Mouse (Mus musculus) lung, postnatal 14 days (tissue): ENCODE measurements around the gene Col8a1.

Source experiments
- DNase-seq: peaks from one replicate; pipeline ENCODE4 v3.0.0; 2021

Col8a1 gene

GRCm38 (mm10) chr16:57754526-57755125 is at the start of gene Col8a1:
Gene Col8a1 (minus strand): TSS chr16:57754737.
- DNase-seq: no peak

GRCm38 (mm10) chr16:57801886-57802285 is 47.3 kb upstream of the Col8a1 start:
- no peak for DNase-seq

DNA sequence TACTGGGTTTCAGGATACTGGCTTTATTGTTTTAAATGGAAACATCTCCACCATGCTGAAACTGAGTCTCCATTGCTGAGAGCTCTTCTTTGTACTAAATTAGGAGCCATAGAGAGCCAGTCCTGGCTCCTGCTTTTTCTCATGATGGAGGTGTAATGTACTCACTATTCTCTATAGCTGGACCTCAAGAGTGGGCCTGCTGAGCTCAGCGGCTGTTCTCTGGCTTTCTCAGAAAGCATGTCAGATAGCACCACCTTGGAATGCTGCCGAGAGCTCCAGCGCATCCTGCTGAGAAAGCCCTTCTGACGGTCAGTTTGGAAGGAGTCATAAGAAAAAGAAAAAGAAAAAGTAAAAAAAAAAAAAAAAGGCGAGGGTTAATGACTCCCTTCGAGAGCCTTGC is 41.8 kb upstream of the Col8a1 start:
- no peak for DNase-seq

GRCm38 (mm10) chr16:57779011-57779410 is 24.5 kb upstream of the Col8a1 start:
- DNase-seq: no peak

- no peak for DNase-seq
Observed at GRCm38 (mm10) chr16:57765615-57766014, 11.1 kb upstream of the Col8a1 start.

- DNase-seq: no peak
Observed at GRCm38 (mm10) chr16:57759862-57760261, 5.3 kb upstream of the Col8a1 start.

- no peak for DNase-seq
Observed at GRCm38 (mm10) chr16:57755708-57756107, 1.2 kb upstream of the Col8a1 start.

- DNase-seq: no peak
Observed at GRCm38 (mm10) chr16:57755241-57755640, 704 bp upstream of the Col8a1 start.

DNA sequence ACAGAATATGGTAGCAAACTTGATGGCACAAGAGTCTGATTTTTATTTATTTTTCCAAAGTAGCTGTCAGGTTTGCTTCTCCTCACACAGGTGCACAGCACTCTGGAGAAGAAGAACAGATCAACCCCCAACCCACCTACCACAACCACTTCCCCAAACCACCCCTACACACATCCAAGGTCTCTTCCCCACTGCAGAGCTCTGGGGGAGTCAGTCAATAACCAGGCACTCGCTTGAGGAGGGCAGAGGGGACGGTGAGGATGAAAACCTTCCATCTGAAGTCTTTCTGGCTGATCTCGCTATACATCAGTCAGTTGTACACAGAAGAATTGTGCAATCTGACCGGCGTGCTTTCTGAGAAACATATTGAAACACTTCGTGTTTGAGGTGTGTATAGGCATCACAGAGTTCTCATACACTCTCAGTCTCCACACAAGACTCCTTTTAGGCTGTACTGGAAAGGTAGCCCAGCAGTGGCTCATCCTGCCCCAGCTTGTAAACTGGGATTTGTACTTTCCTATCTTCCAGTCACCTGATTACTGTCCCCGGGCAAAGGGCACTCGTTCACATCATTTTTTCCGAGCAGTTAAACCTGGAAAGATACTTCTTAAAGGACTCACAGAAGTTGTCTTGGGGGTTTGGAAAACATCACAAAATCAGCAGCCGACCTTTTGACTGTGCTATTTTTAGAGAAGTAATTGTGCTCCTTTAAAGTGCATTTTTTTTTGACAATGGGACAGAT is 827 bp downstream of the Col8a1 start:
- no peak for DNase-seq

- no peak for DNase-seq
Observed at GRCm38 (mm10) chr16:57750549-57750948, 4.0 kb downstream of the Col8a1 start.

- DNase-seq: no peak
Observed at GRCm38 (mm10) chr16:57748093-57748492, 6.4 kb downstream of the Col8a1 start.

DNA sequence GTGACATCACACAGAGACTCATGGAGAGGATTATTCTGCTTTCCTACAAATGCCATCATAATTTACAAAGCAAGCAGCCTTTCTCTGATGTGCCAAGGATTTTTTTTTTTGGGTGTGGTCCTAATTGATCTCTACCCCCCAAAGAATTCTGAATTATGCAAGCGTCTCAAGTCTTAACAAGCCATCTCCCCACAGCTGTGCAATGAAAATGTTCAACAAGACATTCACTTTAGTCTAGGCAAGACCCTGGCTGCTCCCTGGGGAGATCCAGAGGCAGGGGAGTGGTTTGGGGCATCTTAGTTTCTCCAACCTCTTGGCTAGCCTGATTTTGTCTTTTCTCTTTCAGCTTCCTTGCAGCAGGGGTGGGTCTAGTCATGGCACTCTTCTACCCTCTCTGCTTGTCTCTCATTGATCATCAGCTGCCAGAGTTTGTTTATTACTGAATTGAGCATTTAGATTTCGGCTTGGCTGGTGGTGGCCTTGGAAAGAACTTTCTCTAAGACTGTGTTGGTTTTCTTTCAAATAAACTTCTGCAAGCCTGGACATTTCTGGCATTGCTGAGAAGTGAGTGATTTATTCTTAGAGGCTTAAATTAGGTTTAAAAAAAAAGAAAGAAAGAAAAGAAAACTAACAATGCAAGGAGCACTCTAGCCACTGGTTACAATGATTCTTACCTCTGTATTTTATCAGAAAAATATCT is 7.0 kb downstream of the Col8a1 start:
- DNase-seq: no peak

DNA sequence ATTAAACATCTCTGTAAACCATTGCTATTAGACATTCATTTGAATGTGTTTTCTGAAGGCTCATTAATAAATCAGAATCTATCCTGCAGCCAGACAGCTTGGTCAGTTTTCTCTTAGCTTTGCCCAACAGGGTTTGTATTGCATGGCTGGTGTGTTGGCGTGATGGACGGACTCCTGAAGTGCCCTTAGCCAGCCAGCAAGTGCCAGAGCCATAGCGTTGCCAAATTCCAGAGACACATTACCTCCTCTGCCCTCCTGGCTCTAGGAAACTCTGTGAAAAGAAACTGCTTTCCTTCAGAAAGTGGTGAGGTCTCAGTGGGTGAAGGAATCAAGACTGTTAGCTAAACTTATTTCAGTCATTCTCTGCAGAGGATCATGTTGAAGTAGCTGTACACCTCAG is 14.4 kb downstream of the Col8a1 start:
- DNase-seq: no peak

GRCm38 (mm10) chr16:57734942-57735341 is 19.6 kb downstream of the Col8a1 start:
- no peak for DNase-seq

- DNase-seq: no peak
Observed at GRCm38 (mm10) chr16:57733545-57733944, 21.0 kb downstream of the Col8a1 start.

DNA sequence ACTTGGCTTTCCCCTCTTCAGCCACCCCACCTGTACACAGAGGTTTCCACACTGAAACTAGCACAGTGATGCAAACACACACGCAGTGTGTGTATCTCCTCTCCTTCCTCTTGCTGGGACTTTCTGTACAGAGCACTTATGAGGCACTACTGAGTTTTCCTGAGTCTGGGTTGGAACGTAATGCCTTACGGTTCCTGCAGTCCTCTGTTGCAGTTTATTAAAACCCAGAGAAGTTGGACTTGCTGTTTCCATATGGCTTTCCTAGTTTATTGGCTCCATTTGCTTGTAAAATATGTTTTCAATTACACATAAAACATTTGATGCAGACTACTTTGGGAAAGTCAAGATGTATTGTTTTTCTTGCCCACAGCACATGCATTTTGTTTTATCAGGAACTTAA is 21.4 kb downstream of the Col8a1 start:
- DNase-seq: no peak

- DNase-seq: no peak
Observed at GRCm38 (mm10) chr16:57724978-57725377, 29.6 kb downstream of the Col8a1 start.

- no peak for DNase-seq
Observed at GRCm38 (mm10) chr16:57718982-57719381, 35.6 kb downstream of the Col8a1 start.

- DNase-seq: no peak
Observed at GRCm38 (mm10) chr16:57698733-57699132, 55.8 kb downstream of the Col8a1 start.

GRCm38 (mm10) chr16:57694694-57695093 is 59.8 kb downstream of the Col8a1 start:
- DNase-seq: no peak

- DNase-seq: no peak
Observed at GRCm38 (mm10) chr16:57693906-57694522, 60.5 kb downstream of the Col8a1 start.

DNA sequence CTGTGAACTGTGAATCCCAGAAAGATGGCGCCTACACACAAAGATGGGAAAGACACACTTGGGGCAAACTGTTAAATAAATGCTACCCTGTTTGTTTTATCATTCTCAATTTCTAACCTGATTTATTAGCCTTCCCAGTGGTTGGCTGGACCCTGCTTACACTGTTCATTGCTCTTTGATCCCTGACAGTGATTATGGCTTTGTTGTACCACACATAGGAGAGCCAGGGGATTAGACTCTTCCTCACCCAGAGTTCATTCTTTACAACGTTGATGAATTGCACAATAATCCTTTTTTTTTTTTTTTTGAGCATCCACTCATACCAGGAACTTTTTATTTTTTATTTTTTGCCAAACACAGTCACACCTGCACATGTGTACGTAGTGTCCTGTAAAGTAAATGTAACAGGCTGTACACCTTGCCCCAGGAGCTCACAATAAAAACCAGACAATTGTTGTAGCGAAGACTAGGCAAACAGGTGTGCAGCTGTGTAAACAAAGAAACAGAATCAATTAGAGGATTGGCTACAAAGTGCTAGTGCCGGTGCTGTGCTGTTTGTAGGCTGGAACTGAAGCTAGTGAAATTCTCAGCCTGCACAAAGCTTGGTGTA is 68.6 kb downstream of the Col8a1 start:
- DNase-seq: no peak

GRCm38 (mm10) chr16:57672251-57672650 is 82.3 kb downstream of the Col8a1 start:
- DNase-seq: no peak
